Mouse (Mus musculus) central nervous system, embryonic 11.5 days (tissue): ENCODE data around the gene Defa23. TPM values are rescaled to one million over a fixed set of nuclear protein-coding genes. Genes with fewer than 3 reads are reported as not detected.

Source experiments
- polyA plus RNA-seq: library from polyadenylated mRNA; depleted of rRNA; stranded (reverse); fragments of >200 nt; gene quantifications from 2 replicates; pipeline ENCODE4 v1.2.3, GENCODE M21; 2012; rRNA removed

Gene Defa23
- polyA plus RNA-seq, result not detected in 2 replicates

DNA sequence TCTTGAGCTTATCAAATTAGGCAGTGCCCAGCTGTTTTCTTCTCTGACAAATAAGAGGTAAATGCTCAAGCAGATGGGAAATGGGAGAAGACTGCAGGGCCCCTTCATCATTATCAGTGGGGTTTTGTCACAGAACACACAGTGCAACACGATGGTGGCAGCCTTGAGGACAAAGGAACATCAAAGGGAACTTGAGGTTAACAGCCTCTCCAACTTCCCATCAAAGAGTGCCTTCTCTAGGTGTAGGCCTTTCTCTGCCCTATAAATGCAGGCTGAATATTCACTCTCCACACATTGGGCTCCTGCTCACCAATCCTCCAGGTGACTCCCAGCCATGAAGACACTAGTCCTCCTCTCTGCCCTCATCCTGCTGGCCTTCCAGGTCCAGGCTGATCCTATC, at the start of gene Defa23:
Gene Defa23, plus strand, starts transcription at position 301 of the 400 bp plus-strand sequence.

DNA sequence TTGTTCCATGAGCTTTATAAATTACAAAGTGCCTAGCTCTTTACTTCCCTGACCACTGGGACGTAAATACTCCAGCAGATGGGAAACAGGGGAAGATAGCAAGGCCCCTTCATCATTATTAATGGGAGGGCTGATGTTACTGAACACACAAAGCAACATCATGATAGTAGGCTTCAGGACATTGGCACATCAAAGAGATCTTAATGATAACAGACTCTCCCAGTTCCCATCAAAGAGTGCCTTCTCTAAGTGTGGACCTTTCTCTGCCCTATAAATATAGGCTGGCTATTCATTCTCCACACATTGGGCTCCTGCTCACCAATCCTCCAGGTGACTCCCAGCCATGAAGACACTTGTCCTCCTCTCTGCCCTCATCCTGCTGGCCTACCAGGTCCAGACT, 29.6 kb upstream of the Defa23 start, which contains the start of gene Defa21:
Gene Defa21, plus strand, starts transcription at position 301 of the 400 bp plus-strand sequence.

DNA sequence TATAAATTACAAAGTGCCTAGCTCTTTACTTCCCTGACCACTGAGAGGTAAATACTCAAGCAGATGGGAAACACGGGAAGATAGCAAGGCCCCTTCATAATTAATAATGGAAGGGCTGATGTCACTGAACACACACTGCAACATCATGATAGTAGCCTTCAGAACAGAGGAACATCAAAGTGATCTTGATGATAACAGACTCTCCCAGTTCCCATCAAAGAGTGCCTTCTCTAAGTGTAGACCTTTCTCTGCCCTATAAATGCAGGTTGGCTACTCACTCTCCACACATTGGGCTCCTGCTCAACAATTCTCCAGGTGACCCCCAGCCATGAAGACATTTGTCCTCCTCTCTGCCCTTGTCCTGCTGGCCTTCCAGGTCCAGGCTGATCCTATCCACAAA, 9.9 kb downstream of the Defa23 start, which contains the start of gene Defa35:
Gene Defa35, plus strand, starts transcription at position 301 of the 400 bp plus-strand sequence.

DNA sequence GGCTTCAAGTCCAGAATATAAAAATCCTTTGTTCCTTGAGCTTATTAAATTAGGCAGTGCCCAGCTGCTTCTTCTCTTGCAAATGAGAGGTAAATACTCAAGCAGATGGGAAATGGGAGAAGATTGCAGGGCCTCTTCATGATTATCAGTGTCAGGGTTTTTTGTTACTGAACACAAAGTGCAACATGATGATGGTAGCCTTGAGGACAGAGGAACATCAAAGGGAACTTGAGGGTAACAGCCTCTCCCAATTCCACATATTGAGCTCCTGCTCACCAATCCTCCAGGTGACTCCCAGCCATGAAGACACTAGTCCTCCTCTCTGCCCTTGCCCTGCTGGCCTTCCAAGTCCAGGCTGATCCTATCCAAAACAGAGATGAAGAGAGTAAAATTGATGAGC, 29.3 kb downstream of the Defa23 start, which contains the start of gene Defa25:
Gene Defa25, plus strand, starts transcription at position 301 of the 400 bp plus-strand sequence.

DNA sequence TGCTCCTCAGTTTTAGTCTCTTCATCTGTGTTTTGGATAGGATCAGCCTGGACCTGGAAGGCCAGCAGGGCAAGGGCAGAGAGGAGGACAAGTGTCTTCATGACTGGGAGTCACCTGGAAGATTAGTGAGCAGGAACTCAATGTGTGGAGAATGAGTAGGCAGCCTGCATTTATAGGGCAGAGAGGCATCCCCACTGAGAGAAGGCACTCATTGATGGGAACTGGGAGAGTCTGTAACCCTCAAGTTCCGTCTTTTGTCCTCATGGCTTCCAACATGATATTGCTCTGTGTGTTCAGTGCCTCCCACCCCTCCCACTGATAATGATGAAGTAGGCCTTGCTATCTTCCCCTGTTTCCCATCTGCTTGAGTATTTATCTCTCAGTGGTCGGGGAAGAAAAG, 41.1 kb downstream of the Defa23 start, which contains the start of gene Gm14851:
Gene Gm14851, minus strand, starts transcription at position 101 of the 400 bp plus-strand sequence.

Other genes with a start within 250 kb of the Defa23 start
- gene Defb33, start 162.4 kb upstream of the Defa23 start, polyA plus RNA-seq, result not detected in 2 replicates
- not detected in 2 replicates for gene Gm15056, start 152.4 kb upstream of the Defa23 start, polyA plus RNA-seq
- gene Gm6040, start 133.0 kb upstream of the Defa23 start, polyA plus RNA-seq, result not detected in 2 replicates
- gene AY761185, start 110.3 kb upstream of the Defa23 start, polyA plus RNA-seq, result not detected in 2 replicates
- gene Defa21, start 29.5 kb upstream of the Defa23 start, polyA plus RNA-seq, result not detected in 2 replicates
- not detected in 2 replicates for gene Defa35, start 10.0 kb downstream of the Defa23 start, polyA plus RNA-seq
- gene Defa25, start 29.4 kb downstream of the Defa23 start, polyA plus RNA-seq, result not detected in 2 replicates
- gene Gm14851, start 41.0 kb downstream of the Defa23 start, polyA plus RNA-seq, result not detected in 2 replicates
- not detected in 2 replicates for gene Defa30, start 79.6 kb downstream of the Defa23 start, polyA plus RNA-seq
- gene Defa22, start 107.2 kb downstream of the Defa23 start, polyA plus RNA-seq, result not detected in 2 replicates
- not detected in 2 replicates for gene Defa31, start 136.6 kb downstream of the Defa23 start, polyA plus RNA-seq
- not detected in 2 replicates for gene Gm15293, start 146.5 kb downstream of the Defa23 start, polyA plus RNA-seq
- not detected in 2 replicates for gene Gm15292, start 194.7 kb downstream of the Defa23 start, polyA plus RNA-seq